Mouse (Mus musculus): ENCODE measurements around the gene Dnajc22.

The Dnajc22 gene

DNA sequence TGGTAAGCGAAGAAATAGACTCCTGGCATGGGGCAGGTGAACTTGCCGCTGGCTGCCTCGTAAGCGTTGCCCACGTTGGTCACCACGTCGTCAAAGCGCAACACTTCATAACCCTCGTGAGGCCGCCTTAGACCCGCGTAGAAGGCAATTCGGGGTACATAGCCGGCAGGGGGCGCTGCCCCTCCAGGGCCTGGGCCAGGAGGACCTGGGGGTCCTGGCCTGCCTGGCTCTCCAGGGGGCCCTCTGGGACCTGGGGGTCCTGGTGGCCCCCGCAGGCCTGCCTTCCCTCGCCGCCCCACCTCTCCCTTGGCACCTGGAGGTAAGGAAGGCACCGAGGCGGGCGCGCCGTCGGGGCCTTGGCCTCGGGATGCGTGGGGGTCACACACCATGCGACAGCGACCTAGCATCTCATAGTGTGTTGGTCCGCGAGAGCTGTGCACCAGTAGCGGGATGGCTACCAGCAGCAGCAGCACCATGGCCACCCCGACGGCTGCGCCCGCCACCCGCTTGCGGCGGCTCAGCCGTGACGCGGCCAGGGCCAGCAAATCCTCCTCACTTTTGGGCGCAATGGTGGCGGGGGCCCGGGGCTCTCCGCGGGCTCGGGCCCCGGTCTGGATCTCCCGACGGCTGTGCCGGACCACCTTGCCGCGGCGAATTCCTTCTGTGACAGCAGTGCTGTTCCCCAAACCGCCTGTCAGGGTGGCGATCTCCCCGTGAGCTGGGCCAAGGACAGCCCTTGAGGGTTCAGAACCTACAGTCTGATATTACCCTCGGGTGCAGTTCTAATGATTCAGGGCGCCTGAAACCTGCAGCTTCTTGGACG is 5.5 kb upstream of the Dnajc22 start, which contains the start of gene C1ql4:
C1ql4 (minus strand) TSS at position 565 of the 823 bp plus-strand sequence.
- no peak for DNase-seq

DNA sequence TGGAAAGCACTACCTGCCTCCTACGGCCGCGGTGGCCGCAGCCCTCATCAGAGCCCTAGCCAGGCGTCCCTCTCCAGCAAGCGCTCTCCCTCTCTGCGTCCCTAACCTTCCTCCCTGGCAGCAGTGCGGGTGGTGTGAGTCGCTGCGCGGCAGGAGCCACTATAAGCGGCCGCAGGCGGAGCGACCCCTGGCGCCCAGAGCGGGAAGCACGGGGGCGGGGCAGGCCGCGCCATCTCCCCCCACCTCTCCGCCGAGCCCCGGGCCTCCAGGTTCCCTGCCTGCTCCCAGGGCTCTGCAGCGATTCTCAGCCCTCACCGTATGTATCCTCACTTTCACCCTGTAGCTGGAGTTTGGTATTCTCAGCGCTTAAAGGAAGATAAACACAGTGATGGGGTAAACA is 4.7 kb upstream of the Dnajc22 start:
- DNase-seq: peak; percentile 46

DNA sequence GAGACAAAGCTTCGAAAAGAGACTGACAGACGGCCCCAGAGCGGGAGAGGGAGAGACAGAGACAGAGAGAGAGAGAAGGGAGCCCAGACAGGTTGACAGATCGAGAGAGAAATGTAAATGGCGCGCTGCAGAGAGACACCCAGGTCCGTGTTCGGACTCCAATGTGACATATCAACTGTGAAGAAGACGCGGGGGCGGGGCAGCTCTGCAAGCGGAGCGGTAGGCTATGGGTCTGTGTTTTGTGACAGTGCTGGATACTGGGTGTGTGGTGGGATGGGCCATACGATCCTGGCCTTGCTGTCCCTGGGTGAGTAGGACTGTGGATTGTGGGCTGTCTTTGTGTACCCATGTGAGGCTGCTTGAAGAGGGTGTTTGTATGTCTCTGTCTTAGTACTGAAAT is 3.9 kb upstream of the Dnajc22 start:
- DNase-seq: no peak

DNA sequence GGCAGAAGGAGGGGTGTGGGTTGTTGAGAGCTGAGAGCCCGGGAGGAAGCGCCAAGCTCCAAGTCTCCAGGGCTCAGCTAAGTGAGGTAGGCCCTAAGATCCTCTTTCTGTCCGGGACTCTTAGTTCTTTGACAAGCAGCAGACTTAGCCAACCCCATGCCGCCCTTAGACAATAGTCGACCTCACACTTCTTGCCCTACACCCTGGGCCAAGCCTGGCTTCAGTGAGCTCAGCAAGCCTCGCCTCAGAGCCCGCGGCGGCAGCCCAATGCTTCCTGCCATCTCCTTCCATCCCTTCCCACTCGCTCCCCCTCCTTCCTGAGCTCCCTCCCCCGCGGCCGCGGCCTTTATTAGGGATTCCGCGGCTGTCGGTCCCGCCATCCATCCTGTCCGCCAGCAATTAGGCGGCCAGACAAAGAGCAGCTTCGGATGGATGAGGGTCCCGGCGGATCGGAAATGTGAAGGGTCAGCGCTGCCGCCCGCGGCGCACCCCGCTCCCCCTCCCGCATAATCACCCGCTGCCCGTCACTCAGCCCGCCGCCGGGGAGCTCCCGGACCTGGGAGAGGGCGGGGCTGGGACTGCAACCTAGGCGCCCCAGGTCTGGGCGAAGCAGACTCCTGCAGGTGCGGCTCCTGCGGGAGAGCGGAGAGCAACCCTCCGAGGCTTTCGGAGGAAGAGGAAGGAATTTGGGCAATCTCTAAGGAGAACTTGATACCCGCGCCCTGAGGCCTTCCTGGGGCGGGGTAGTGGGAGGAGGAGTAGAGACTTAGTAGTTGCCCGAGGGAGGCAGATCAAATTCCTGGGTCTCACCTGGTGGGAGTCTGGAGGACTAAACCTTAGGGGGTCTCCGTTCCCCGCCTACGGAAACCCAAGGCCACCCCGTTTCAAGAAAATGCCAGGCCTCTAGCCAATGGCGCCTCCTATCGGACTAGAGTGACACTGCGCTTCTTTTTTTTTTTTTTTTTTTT is 605 bp downstream of the Dnajc22 start:
- peak; percentile 36 for DNase-seq

DNA sequence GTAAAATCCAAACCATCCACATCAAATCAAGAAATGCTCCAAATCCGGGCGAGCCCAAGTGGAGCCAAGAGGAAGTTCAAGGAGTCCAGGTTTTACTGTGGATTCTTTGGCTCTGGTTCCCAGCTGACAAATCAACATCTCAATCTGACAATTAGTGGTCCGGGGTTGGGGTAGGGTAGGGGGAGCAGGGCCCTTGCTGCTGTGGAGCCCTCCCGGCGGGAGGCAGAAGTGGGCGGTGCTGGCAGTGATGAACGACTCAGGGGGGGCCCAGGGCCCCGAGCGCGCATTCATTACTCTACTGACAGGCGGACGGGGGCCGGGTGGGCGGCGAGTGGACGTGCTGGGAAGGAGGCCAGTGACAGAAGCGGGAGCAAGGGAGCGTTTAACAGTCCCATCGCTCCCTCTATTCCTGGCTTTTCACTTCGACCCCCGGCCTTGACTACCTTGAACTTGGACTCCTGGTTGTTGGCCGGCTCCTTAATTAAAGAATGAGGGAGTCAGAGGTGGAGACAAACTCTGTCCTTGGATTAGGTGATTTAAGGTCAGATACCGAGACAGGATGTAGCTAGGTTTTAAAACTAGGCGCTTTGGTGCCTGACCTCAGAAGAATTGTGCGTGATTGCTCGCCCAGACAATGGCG is 1.8 kb downstream of the Dnajc22 start:
- no peak for DNase-seq

DNA sequence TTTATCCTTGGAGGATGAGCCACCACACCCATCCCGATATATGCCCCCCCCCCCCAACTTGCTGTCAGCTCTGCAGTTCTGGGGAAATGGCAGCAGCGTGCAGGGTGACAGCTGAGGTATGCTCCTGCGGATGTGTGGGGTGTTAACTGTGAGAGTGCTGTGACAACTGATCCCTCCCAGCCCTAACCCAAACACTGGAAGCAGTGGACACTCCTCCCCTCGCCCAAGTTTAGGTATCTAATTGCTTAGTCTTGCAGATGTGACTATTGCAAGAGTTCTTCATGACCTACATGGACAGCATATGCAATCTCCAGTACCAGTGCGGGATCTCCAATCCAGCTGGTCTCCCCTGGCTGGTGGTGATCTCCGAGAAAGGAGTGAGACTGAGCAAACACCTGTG is 2.4 kb downstream of the Dnajc22 start:
- no peak for DNase-seq

DNA sequence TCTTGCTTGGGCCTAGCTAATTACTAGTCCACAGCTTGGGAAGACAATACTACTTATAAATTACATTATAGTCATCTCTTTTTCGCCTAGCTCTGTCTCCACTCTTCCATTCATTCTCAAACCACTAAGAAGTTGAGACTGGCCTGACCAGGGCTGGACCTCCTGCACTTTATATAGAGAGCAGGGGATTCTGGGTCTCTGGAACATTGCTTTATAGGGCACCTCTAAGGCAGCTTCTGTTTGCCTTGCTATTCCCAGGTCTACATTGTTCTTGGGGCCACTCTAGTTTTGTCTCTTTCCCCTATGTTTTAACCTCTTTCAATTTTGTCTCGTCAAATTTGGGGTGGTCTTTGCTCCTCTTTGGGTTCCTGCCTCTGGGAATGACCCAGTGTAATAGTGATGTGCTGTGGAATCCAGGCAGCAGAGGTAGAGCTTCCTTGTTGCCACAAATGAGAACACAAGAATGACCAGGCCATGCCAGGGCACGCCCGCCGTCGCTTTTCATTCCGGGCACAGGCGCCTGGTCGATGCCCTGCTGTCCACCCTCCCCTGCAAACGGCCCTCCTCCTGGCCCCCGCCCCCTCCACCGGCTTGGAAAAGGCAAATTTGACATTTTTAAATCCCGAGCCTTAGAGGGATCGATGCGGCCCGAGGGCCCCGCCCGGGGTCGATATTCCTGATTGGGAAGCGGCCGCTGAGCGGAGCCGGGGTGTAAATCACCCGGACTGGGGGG is 3.3 kb downstream of the Dnajc22 start:
- DNase-seq: no peak

DNA sequence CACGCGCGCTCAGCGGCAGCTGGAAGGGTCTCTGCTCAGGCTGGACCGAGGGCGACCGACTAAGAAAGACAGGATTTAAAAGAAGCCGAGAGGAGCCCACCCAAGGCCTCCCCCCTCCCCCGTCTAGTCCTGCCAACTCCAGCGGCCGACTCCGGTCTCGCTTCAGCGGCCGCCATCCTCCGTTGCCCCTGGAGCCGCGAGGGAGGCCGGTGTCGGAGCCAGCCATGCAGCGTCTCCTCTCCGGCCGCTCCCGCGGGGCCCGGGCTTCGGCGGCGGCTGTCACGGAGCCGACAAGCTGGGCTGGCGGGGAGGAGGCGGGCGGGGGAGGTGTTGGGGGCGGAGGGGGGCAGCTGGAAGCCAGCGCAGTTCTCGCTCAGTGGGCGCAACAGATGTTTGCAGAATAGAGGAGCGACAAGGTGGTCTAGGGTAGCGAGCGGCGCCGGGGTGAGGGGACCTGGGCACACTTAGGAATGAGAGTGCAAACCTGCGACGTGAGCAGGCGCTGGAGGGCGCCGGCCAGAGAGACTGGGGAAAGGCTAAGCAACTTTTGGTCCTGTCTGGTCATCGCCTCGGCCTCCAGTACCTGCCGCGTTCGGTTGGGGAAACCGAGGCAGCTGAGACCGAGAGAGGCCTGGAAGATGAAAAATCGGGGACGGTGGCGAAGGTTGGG is 4.0 kb downstream of the Dnajc22 start:
- DNase-seq: no peak

DNA sequence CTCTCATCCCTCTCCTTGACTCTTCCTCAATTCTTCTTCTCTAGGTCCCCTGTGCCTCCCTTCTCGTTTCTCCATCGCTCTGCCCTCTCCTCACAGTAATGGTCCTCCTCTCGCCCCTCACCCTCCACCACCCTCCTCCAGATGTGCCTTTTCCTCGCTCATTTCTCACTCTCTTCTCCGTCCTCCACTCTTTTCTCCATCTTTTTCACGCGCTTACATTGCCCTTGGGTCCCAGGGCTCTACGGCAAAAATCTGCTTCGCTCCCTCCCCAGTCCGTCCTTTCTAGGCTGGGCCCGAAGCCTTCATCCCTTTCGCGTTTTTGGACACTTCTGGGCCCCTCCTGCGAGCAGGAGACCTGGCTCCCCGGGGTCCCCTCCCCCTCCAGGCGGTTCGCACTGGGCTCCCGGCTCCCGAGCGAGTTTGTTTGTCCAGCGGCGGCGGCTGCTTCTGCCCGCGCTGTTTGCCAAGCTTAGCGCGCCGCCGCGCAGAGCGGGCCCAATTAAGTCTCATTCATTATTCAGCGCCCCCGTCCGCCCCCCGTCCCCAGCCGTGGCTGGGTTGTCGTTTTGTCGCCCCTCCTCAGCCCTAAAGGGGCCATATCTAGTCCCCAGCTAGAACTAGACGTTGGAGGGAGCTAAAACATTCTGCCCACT is 5.0 kb downstream of the Dnajc22 start:
- DNase-seq: no peak

DNA sequence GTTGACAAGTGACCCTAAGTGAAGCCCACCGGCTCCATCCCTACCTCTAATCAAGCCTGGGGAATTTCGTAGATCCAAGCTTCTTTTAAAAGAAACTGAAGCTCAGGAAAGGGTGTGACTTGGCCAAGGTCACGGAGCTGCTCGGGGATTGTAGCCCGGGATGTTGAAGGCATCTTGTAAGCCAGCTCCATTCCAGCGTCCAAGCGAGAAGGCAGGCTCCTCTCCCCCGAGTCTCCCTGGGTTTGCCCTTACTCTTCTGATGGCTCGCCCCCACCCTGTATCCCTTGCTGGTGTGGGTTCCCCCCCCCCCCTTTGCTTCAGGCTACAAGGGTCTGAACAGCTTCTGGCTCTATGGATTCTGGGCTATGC is 5.5 kb downstream of the Dnajc22 start:
- DNase-seq: no peak

DNA sequence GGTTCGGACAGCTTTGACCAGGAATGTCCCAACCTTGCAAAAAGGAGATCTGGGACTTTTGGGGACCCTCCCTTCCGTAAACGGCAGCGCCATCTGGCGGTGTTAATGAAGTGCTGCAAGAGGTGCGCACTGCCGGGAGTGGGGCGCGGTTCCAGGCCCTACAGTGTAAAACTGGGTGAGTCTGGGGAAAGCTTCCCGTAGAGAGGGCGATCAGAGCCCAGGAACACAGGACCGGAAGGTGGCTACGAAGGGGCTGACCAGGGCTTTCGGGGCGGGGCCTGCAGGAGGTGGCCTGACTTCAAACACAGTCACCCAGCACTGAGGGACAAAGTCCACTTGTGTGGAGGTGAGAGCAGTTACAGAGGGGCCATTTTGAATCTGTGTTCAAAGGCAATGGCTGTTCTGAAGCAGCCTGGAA is 6.2 kb downstream of the Dnajc22 start:
- DNase-seq: no peak

DNA sequence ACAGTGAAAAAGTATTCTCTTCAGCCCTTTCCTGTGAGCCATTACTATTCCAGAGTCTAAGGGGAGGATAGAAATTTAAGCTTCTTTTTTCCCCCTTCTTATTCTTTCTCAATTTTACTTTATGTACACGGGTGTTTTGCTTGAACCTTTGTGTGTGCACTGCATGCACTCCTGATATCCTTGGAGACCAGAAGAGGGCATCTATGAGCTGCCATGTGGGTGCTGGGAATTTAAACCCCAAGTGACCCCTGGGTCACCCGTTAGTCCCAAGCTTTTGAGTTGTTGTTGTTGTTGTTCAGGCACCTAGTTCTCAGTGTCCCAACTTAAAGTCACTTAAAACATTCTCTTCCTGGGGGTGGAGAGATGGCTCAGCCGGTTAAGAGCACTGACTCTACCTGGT is 7.0 kb downstream of the Dnajc22 start:
- DNase-seq: no peak

DNA sequence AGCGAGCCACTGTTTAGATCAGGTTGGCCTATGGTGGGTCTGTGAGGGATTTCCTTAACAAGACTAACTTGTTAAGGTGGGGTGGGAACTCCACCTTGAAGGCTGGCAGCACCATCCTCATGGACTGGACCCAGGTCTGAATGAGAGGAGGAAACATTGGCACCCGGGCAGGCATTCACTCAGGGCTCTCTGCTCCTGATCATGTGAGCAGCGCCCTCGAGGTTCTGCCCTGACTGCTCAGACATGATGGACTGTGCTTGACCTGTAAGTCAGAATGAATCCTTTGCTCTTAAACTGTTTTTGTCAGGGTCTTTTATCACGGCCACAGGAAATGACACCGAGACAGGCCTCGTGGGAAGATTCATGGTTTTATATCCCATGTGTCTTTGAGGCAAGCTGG is 12.3 kb downstream of the Dnajc22 start:
- DNase-seq: no peak

DNA sequence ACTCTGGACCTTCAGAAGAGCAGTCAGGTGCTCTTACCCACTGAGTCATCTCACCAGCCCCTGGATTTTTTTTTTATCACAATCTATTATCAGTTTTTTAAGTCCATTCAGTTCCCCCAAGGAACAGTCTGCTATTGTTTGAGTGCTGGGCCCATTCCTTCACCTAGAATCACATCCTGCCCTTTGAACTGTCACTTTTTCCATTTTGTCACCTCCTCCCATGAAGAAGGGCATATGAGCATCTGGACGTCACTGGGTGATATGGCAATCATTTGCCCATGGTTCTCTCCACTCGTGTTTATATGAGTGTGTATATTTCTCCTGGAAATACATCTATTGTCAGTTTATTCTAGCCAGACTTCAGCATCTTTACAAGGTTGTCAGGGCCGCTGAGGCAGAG is 14.9 kb downstream of the Dnajc22 start:
- DNase-seq: no peak

DNA sequence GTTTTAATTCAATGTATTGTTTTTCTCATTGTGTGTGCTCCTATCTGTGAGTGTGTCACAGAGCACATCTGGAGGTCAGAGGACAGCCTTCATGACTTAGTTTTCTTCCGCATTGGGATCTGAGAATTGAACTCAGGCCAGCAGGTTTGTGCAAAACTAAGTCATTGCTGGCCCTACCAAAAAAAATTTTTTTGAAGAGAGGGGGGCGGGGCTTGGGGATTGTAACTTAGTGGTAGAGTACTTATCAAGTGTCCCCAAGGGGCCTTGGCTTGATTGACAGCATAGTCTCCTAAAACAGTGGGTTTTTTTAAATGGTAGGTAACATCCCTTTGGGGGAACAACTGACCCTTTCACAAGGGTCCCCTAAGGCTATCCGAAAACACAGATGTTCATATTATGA is 18.2 kb downstream of the Dnajc22 start:
- no peak for DNase-seq

DNA sequence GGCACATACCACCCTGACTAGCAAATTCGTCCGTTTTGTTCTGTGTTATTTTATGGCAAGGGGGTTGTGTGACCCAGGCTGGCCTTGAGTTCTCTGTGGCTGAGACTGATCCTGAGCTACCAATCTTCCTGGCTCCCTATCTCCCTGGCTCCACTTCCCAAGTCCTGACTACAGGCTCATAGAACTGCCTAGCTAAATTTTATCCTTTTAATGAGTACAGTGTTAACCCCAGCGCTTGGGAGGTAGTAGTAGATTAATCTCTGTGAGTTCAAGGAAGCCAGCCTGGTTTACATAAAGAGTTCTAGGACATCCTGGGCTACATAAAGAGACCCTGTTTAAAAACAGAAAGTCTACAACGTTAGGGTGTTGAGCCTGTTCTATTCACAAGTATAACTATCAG is 18.8 kb downstream of the Dnajc22 start:
- no peak for DNase-seq

DNA sequence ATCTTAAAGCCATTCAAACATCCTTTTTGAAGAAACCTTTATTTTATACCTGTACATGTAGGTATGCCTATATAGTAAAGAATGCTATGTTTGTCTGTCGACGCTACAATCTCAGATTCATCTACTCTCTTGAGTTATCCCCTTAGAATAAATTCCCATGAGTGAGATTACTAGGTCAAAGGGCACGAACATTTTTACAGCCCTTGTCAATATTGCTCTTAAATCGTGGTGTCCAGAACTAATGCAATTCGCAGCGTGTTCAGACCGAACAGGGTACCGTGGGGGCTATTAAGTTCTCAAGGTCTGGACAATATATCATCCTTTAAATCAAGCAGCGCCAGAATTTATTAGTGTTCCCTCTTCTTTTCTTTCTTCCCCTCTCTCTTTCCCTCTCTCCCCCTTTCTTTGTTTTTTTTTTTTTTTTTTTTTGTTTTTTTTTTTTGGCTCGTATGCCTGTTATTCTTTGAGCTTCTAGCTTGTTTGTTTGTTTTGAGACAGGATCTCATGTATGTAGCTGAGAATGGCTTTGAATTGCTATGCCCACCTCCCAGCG is 19.9 kb downstream of the Dnajc22 start:
- DNase-seq: no peak

DNA sequence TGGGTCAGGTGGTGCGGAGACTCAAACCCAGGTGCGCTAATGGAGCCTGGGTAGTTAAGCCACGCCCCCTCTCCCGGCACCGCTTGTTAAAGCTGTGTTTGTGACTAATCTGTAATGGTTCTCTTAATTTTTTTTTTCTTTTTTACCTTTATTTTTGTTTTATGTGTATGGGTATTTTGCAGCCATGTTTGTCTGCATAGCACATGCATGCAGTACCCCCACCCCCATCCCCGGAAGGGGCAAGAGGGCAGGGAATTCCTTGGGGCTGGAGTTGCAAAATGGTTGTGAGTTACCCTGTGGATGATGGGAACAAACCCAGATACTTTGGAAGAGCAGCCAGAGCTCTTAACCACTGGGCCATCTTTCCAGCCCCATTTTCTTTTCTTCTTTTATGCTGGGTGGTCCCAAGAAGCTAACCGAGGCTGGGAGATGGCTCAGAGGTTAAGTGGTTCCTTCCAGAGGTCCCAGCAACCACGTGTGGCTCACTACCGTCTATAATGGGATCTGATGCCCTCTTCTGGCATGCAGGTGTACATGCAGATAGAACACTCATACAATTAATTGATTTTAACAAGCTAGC is 20.5 kb downstream of the Dnajc22 start:
- no peak for DNase-seq

DNA sequence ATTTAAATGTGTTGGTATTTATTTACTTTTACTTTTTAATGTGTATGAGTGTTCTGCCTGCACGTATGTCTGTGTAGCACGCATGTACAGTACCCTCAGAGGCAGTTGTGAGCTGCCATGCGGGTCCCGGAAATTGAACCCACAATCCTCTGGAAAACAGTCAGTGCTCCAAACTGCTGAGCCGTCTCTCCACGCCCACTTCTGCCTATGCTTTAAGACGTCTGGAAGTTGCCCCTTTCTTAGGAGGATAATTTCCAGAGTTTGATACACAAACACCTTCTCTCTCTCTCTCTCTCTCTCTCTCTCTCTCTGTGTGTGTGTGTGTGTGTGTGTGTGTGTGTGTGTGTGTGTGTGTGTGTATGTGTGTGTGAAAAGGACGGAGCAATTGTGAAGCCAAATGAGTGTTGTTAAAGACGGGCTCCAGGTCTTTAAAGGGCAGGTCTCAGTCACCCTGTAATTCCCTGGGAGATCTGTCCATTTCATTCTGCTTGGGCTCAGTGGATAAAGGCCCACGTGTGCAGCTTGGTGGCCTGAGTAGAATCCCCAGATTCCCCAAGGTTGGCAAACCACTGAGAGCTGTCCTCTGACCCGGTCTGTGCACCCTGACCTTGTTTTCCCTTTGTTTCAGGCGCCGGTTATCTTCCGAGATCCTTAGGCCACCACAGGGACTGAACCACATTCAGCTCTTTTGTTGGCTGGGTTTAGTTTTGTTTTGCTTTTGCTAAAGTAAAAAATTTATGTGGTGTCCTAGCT is 21.5 kb downstream of the Dnajc22 start:
- DNase-seq: no peak

DNA sequence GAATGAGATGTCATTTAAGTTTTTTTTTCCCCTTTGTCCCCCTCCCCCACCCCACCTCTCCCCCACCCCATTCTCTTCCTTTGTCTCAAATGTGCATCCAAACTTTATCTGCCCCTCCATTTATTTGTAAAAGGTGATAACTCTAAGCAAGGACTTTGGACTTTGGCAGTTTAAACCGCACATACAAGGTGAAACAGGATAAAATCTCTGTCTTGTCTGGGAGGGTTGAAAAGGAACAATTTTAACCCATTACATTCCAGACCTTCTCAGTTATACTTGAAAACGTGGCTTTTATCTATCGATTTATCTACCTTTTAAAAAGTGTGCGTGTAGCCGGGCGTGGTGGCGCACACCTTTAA is 22.1 kb downstream of the Dnajc22 start:
- no peak for DNase-seq

All from cerebellum, adult 9-10 months (tissue).